Mouse (Mus musculus) small intestine, adult 2 months (tissue): ENCODE measurements around the gene C8g. TPM values are rescaled to one million over a fixed set of nuclear protein-coding genes. Genes with fewer than 3 reads are reported as not detected.
A peak's percentile ranks its signal among the peaks of the same experiment; 100 is the strongest.

ENCODE experiments used
- H3K27ac ChIP-seq: fragments of 200-500 bp; 2 replicates; pipeline ENCODE4 v1.5.1; 2012; ENCODE audit warnings: low read depth, low read length, control low read depth, inconsistent platforms; ENCODE audit not compliant: insufficient read depth
- H3K27me3 ChIP-seq: fragments of 200-500 bp; 2 replicates; pipeline ENCODE4 v1.6.1; 2012; ENCODE audit warnings: mild to moderate bottlenecking, moderate library complexity, low read length, inconsistent platforms; ENCODE audit not compliant: control insufficient read depth, insufficient read depth
- H3K36me3 ChIP-seq: fragments of 200-500 bp; 2 replicates; pipeline ENCODE4 v1.6.1; 2012; ENCODE audit warnings: mild to moderate bottlenecking, low read length, control low read depth, inconsistent platforms; ENCODE audit not compliant: control insufficient read depth, insufficient read depth
- H3K4me1 ChIP-seq: fragments of 200-500 bp; 2 replicates; pipeline ENCODE4 v1.6.1; 2012; ENCODE audit warnings: low read length, inconsistent platforms, mixed read lengths; ENCODE audit not compliant: control insufficient read depth, insufficient read depth, insufficient read length
- H3K4me3 ChIP-seq: fragments of 200-500 bp; 2 replicates; pipeline ENCODE4 v1.5.1; 2012; ENCODE audit warnings: low read depth, mild to moderate bottlenecking, control low read depth, inconsistent platforms, low read length, moderate library complexity
- CTCF ChIP-seq: fragments of 200-500 bp; IDR thresholded peaks from 2 replicates; pipeline ENCODE4 v1.5.1; 2012; ENCODE audit warnings: low read depth, mild to moderate bottlenecking, control low read depth, inconsistent platforms, low read length, moderate library complexity, mixed read lengths; ENCODE audit not compliant: insufficient replicate concordance, insufficient read length; ENCODE audit errors: extremely low read depth
- POLR2A ChIP-seq: fragments of 200-500 bp; IDR thresholded peaks from 2 replicates; pipeline ENCODE4 v1.6.1; 2012; ENCODE audit warnings: low read depth, mild to moderate bottlenecking, control low read depth, inconsistent platforms, low read length, moderate library complexity
- WGBS: fragments of 180-500 bp; shearing (Covaris S2); methylation state at CpG from one replicate; pipeline ENCODE4 v1.1.7; 2018; 5-methylcytosine and 5-hydroxymethylcytosine counted together
- polyA plus RNA-seq: library from polyadenylated mRNA; depleted of rRNA; stranded (reverse); fragments of >200 nt; gene quantifications from 2 replicates; pipeline ENCODE4 v1.2.3, GENCODE M21; 2012

C8g gene
- polyA plus RNA-seq, 1 experiment: 2.1 TPM

- 58% methylated on average over 6 of the region's 6 CpGs for WGBS
- H3K27ac ChIP-seq: no peak overlapping the region
- H3K27me3 ChIP-seq: no peaks in the 10 kb centered on the region
- peaks cover 11% of the 10 kb centered on the region for H3K4me1 ChIP-seq
- no peak overlapping the region for H3K4me3 ChIP-seq
- TF ChIP-seq POLR2A: no peak
- TF ChIP-seq CTCF: no peak
- no peaks in the 10 kb centered on the region for H3K36me3 ChIP-seq
Observed at GRCm38 (mm10) chr2:25487965-25488670, 13.4 kb downstream of the C8g start.

- Histone ChIP-seq H3K36me3 (no peaks in the 10 kb centered on the region), H3K27ac (peak overlapping the region; percentile 44; the same call in 1 of the 2 replicates), H3K27me3 (no peaks in the 10 kb centered on the region), H3K4me3 (no peak overlapping the region), H3K4me1 (peaks cover 14% of the 10 kb centered on the region)
- WGBS: 24% methylated on average over 11 of the region's 11 CpGs
- no peak for TF ChIP-seq CTCF
- TF ChIP-seq POLR2A: no peak; the same call in 1 of the 2 replicates
Observed at GRCm38 (mm10) chr2:25484901-25485647, 16.4 kb downstream of the C8g start.

- TF ChIP-seq CTCF: peak; percentile 69; the same call in 1 of the 2 replicates
- no peak for TF ChIP-seq POLR2A
- no peak overlapping the region for H3K27ac ChIP-seq
- no peaks in the 10 kb centered on the region for H3K36me3 ChIP-seq
- H3K4me1 ChIP-seq: peaks cover 19% of the 10 kb centered on the region
- WGBS: 24% methylated on average over 7 of the region's 7 CpGs
- no peak overlapping the region for H3K4me3 ChIP-seq
- no peaks in the 10 kb centered on the region for H3K27me3 ChIP-seq
Observed at GRCm38 (mm10) chr2:25482969-25483368, 18.6 kb downstream of the C8g start.

GRCm38 (mm10) chr2:25480541-25480940 lies 21.0 kb downstream of the C8g start:
- Histone ChIP-seq H3K36me3 (no peaks in the 10 kb centered on the region), H3K4me3 (no peak overlapping the region), H3K4me1 (peaks cover 15% of the 10 kb centered on the region), H3K27ac (peak overlapping the region; percentile 76), H3K27me3 (no peaks in the 10 kb centered on the region)
- WGBS: 74% methylated on average over 1 of the region's 1 CpGs
- no peak for TF ChIP-seq POLR2A
- TF ChIP-seq CTCF: no peak

- Histone ChIP-seq H3K27ac (peak overlapping the region; percentile 76), H3K4me1 (peaks cover 8% of the 10 kb centered on the region; the same call in 1 of the 2 replicates), H3K36me3 (no peaks in the 10 kb centered on the region), H3K4me3 (no peak overlapping the region), H3K27me3 (no peaks in the 10 kb centered on the region)
- WGBS: 29% methylated on average over 10 of the region's 10 CpGs
- TF ChIP-seq CTCF: no peak
- TF ChIP-seq POLR2A: no peak
Observed at GRCm38 (mm10) chr2:25479551-25480311, 21.8 kb downstream of the C8g start.

- no peak for TF ChIP-seq CTCF
- no peak for TF ChIP-seq POLR2A
- 88% methylated on average over 3 of the region's 3 CpGs for WGBS
- Histone ChIP-seq H3K27me3 (no peaks in the 10 kb centered on the region), H3K4me1 (peaks cover 7% of the 10 kb centered on the region; the same call in 1 of the 2 replicates), H3K36me3 (no peaks in the 10 kb centered on the region), H3K4me3 (no peak overlapping the region), H3K27ac (no peak overlapping the region)
Observed at GRCm38 (mm10) chr2:25477967-25478675, 23.4 kb downstream of the C8g start.

GRCm38 (mm10) chr2:25477541-25477940 lies 24.0 kb downstream of the C8g start:
- H3K27ac ChIP-seq: no peak overlapping the region
- WGBS: 96% methylated on average over 8 of the region's 8 CpGs
- TF ChIP-seq CTCF: no peak
- TF ChIP-seq POLR2A: no peak
- H3K27me3 ChIP-seq: no peaks in the 10 kb centered on the region
- no peak overlapping the region for H3K4me3 ChIP-seq
- no peaks in the 10 kb centered on the region for H3K36me3 ChIP-seq
- H3K4me1 ChIP-seq: peaks cover 7% of the 10 kb centered on the region; the same call in 1 of the 2 replicates
